Mouse (Mus musculus) embryonic facial prominence, embryonic 15.5 days (tissue): ENCODE data around the gene Cdca8. TPM values are rescaled to one million over a fixed set of nuclear protein-coding genes. Genes with fewer than 3 reads are reported as not detected.

Source experiments
- ATAC-seq: fragments of 200-750 bp; cut with Nextera tagmentation; 2 replicates; pipeline ENCODE4 v1.8.0; 2017; ENCODE audit warnings: low read depth, moderate TSS enrichment; ENCODE audit not compliant: insufficient number of reproducible peaks, low FRiP score, low TSS enrichment
- H3K27ac ChIP-seq: fragments of 300-500 bp; sonication (generic); replicated peaks from 2 replicates; pipeline ENCODE4 v1.5.1; 2015; ENCODE audit warnings: mild to moderate bottlenecking, inconsistent platforms
- H3K27me3 ChIP-seq: fragments of 300-500 bp; sonication (generic); 2 replicates; pipeline ENCODE4 v1.6.1; 2015; ENCODE audit warnings: inconsistent platforms
- H3K36me3 ChIP-seq: fragments of 300-500 bp; sonication (generic); 2 replicates; pipeline ENCODE4 v1.6.1; 2015; ENCODE audit warnings: mild to moderate bottlenecking, inconsistent platforms
- H3K4me1 ChIP-seq: fragments of 300-500 bp; sonication (generic); 2 replicates; pipeline ENCODE4 v1.6.1; 2015; ENCODE audit warnings: inconsistent platforms
- H3K4me2 ChIP-seq: fragments of 300-500 bp; sonication (generic); replicated peaks from 2 replicates; pipeline ENCODE4 v1.6.1; 2015; ENCODE audit warnings: mild to moderate bottlenecking, inconsistent platforms
- H3K4me3 ChIP-seq: fragments of 300-500 bp; sonication (generic); replicated peaks from 2 replicates; pipeline ENCODE4 v1.5.1; 2015; ENCODE audit warnings: mild to moderate bottlenecking, inconsistent platforms
- H3K9ac ChIP-seq: fragments of 300-500 bp; sonication (generic); 2 replicates; pipeline ENCODE4 v1.6.1; 2015; ENCODE audit warnings: inconsistent platforms
- H3K9me3 ChIP-seq: fragments of 300-500 bp; sonication (generic); replicated peaks from 2 replicates; pipeline ENCODE4 v1.6.1; 2016; ENCODE audit warnings: inconsistent platforms
- WGBS: fragments of 180-500 bp; shearing (Covaris S2); methylation state at CpG from one replicate; pipeline ENCODE4 v1.1.7; 2015; 5-methylcytosine and 5-hydroxymethylcytosine counted together
- polyA plus RNA-seq: library from polyadenylated mRNA; unstranded; fragments of >200 nt; fragmentation: Nextera tagmentation; extraction: Ambion mirVana; gene quantifications from 2 replicates; pipeline ENCODE4 v1.2.1, GENCODE M21; 2015

The Cdca8 gene
- polyA plus RNA-seq, 1 experiment from 2014 or later = 100.0 TPM

GRCm38 (mm10) chr4:124971094-124971493 lies 32.0 kb upstream of the Cdca8 start:
- no peak overlapping the region for H3K4me3 ChIP-seq
- no peak for ATAC-seq
- WGBS = 71% methylated on average over 8 of the region's 8 CpGs
- no peak overlapping the region for H3K4me2 ChIP-seq
- no peak overlapping the region for H3K9ac ChIP-seq
- H3K9me3 ChIP-seq = no peaks in the 10 kb centered on the region
- H3K27ac ChIP-seq = no peak overlapping the region
- peaks cover 54% of the 10 kb centered on the region for H3K4me1 ChIP-seq
- H3K36me3 ChIP-seq = no peaks in the 10 kb centered on the region
- peaks cover 19% of the 10 kb centered on the region for H3K27me3 ChIP-seq

- Histone ChIP-seq H3K4me2 (no peak overlapping the region), H3K9ac (no peak overlapping the region), H3K36me3 (no peaks in the 10 kb centered on the region), H3K27me3 (peaks cover 18% of the 10 kb centered on the region), H3K4me1 (peaks cover 54% of the 10 kb centered on the region), H3K4me3 (no peak overlapping the region), H3K27ac (no peak overlapping the region), H3K9me3 (no peaks in the 10 kb centered on the region)
- ATAC-seq = no peak
- WGBS = 43% methylated on average over 5 of the region's 5 CpGs
Measured at GRCm38 (mm10) chr4:124970677-124971076, 31.6 kb upstream of the Cdca8 start.

- H3K9ac ChIP-seq = no peak overlapping the region
- WGBS = 65% methylated on average over 11 of the region's 11 CpGs
Measured at GRCm38 (mm10) chr4:124970194-124970593, 31.1 kb upstream of the Cdca8 start.

GRCm38 (mm10) chr4:124969219-124969848 lies 30.2 kb upstream of the Cdca8 start:
- WGBS = 37% methylated on average over 7 of the region's 7 CpGs

More at GRCm38 (mm10) chr4:124970194-124970593, 31.1 kb upstream of the Cdca8 start:
- Histone ChIP-seq H3K27ac (no peak overlapping the region), H3K36me3 (no peaks in the 10 kb centered on the region), H3K4me2 (no peak overlapping the region), H3K9me3 (no peaks in the 10 kb centered on the region), H3K4me3 (no peak overlapping the region), H3K27me3 (peaks cover 16% of the 10 kb centered on the region), H3K4me1 (peaks cover 54% of the 10 kb centered on the region)
- no peak for ATAC-seq

GRCm38 (mm10) chr4:124968711-124969110 lies 29.6 kb upstream of the Cdca8 start:
- Histone ChIP-seq H3K9me3 (no peaks in the 10 kb centered on the region), H3K9ac (no peak overlapping the region), H3K4me2 (peak overlapping the region; percentile 4; the same call in 1 of the 2 replicates), H3K27me3 (peaks cover 9% of the 10 kb centered on the region), H3K27ac (peak overlapping the region; percentile 69), H3K36me3 (no peaks in the 10 kb centered on the region), H3K4me3 (no peak overlapping the region), H3K4me1 (peaks cover 54% of the 10 kb centered on the region)
- 33% methylated on average over 6 of the region's 6 CpGs for WGBS
- peak; percentile 69 for ATAC-seq

More at GRCm38 (mm10) chr4:124969219-124969848, 30.2 kb upstream of the Cdca8 start:
- no peaks in the 10 kb centered on the region for H3K36me3 ChIP-seq
- H3K4me2 ChIP-seq = peak overlapping the region; percentile 4; the same call in 1 of the 2 replicates
- H3K4me3 ChIP-seq = no peak overlapping the region
- no peaks in the 10 kb centered on the region for H3K9me3 ChIP-seq
- H3K27ac ChIP-seq = peak overlapping the region; percentile 69
- H3K27me3 ChIP-seq = peaks cover 15% of the 10 kb centered on the region
- peaks cover 54% of the 10 kb centered on the region for H3K4me1 ChIP-seq
- H3K9ac ChIP-seq = no peak overlapping the region
- ATAC-seq = peak; percentile 65

GRCm38 (mm10) chr4:124964912-124965599 lies 25.9 kb upstream of the Cdca8 start:
- no peaks in the 10 kb centered on the region for H3K27me3 ChIP-seq
- 32% methylated on average over 8 of the region's 8 CpGs for WGBS
- no peak overlapping the region for H3K9ac ChIP-seq
- peaks cover 24% of the 10 kb centered on the region for H3K4me1 ChIP-seq
- no peak overlapping the region for H3K4me2 ChIP-seq
- H3K9me3 ChIP-seq = no peaks in the 10 kb centered on the region
- no peak overlapping the region for H3K27ac ChIP-seq
- ATAC-seq = no peak
- no peaks in the 10 kb centered on the region for H3K36me3 ChIP-seq
- H3K4me3 ChIP-seq = no peak overlapping the region

- H3K27me3 ChIP-seq = no peaks in the 10 kb centered on the region
- no peaks in the 10 kb centered on the region for H3K9me3 ChIP-seq
- no peak overlapping the region for H3K27ac ChIP-seq
- no peak for ATAC-seq
- WGBS = 34% methylated on average over 11 of the region's 11 CpGs
- no peak overlapping the region for H3K4me3 ChIP-seq
- no peak overlapping the region for H3K4me2 ChIP-seq
- H3K9ac ChIP-seq = no peak overlapping the region
- peaks cover 8% of the 10 kb centered on the region; the same call in 1 of the 2 replicates for H3K4me1 ChIP-seq
- no peaks in the 10 kb centered on the region for H3K36me3 ChIP-seq
Measured at GRCm38 (mm10) chr4:124962576-124962975, 23.5 kb upstream of the Cdca8 start.

- ATAC-seq = no peak; the same call in 1 of the 2 replicates
- H3K9ac ChIP-seq = no peak overlapping the region
- peaks cover 8% of the 10 kb centered on the region; the same call in 1 of the 2 replicates for H3K4me1 ChIP-seq
- no peaks in the 10 kb centered on the region for H3K27me3 ChIP-seq
- H3K36me3 ChIP-seq = no peaks in the 10 kb centered on the region
- H3K27ac ChIP-seq = no peak overlapping the region
- no peak overlapping the region for H3K4me2 ChIP-seq
- WGBS = 76% methylated on average over 11 of the region's 11 CpGs
- H3K9me3 ChIP-seq = no peaks in the 10 kb centered on the region
- no peak overlapping the region for H3K4me3 ChIP-seq
Measured at GRCm38 (mm10) chr4:124960940-124961339, 21.8 kb upstream of the Cdca8 start.

- Histone ChIP-seq H3K9me3 (no peaks in the 10 kb centered on the region), H3K27me3 (no peaks in the 10 kb centered on the region), H3K36me3 (no peaks in the 10 kb centered on the region), H3K4me3 (no peak overlapping the region), H3K27ac (peak overlapping the region; percentile 58; the same call in 1 of the 2 replicates), H3K4me2 (no peak overlapping the region), H3K4me1 (peaks cover 8% of the 10 kb centered on the region; the same call in 1 of the 2 replicates), H3K9ac (no peak overlapping the region)
- ATAC-seq = peak; percentile 36; the same call in 1 of the 2 replicates
- 41% methylated on average over 11 of the region's 11 CpGs for WGBS
Measured at GRCm38 (mm10) chr4:124959062-124959461, 20.0 kb upstream of the Cdca8 start.

GRCm38 (mm10) chr4:124957284-124957683 lies 18.2 kb upstream of the Cdca8 start:
- Histone ChIP-seq H3K4me1 (peaks cover 8% of the 10 kb centered on the region; the same call in 1 of the 2 replicates), H3K27me3 (no peaks in the 10 kb centered on the region), H3K9me3 (no peaks in the 10 kb centered on the region), H3K27ac (no peak overlapping the region), H3K36me3 (no peaks in the 10 kb centered on the region), H3K4me2 (no peak overlapping the region), H3K9ac (no peak overlapping the region), H3K4me3 (no peak overlapping the region)
- no peak for ATAC-seq
- WGBS = 79% methylated on average over 2 of the region's 2 CpGs

GRCm38 (mm10) chr4:124953546-124953945 lies 14.4 kb upstream of the Cdca8 start:
- no peak overlapping the region for H3K4me2 ChIP-seq
- H3K4me3 ChIP-seq = no peak overlapping the region
- no peaks in the 10 kb centered on the region for H3K27me3 ChIP-seq
- H3K27ac ChIP-seq = no peak overlapping the region
- H3K9me3 ChIP-seq = no peaks in the 10 kb centered on the region
- 46% methylated on average over 4 of the region's 4 CpGs for WGBS
- no peak overlapping the region for H3K9ac ChIP-seq
- no peaks in the 10 kb centered on the region for H3K36me3 ChIP-seq
- no peak; the same call in 1 of the 2 replicates for ATAC-seq
- H3K4me1 ChIP-seq = peaks cover 24% of the 10 kb centered on the region
